Comparison of ENCODE assay signal across 28 mouse cellular contexts in genomic region chr6:128385026-128385425, GRCm38 (mm10). TPM values are rescaled to one million over a fixed set of nuclear protein-coding genes. Genes with fewer than 3 reads are reported as not detected.
A peak's percentile ranks its signal among the peaks of the same experiment; 100 is the strongest.
DNase-seq lines count a peak whose midpoint lies in the region; ATAC-seq and TF ChIP-seq lines count a peak whose summit lies in the region.
"Had no signal": no experiment of that assay in that cellular context is flagged by ENCODE, and none has a peak within 500 bp of the region (broad histone marks: within the 10 kb centered on the region; RNA-seq: fewer than 3 reads in every experiment).

No protein-coding gene starts in this region.

- no peaks in the 10 kb centered on the region for H3K27me3 ChIP-seq in midbrain, embryonic 11.5 days (ENCODE audit: control insufficient read depth, insufficient read depth, low read length)
- no peaks in the 10 kb centered on the region for H3K27me3 ChIP-seq in midbrain, embryonic 13.5 days
- no peaks in the 10 kb centered on the region for H3K27me3 ChIP-seq in intestine, postnatal 0 days (replicated peaks; ENCODE audit: control insufficient read depth, insufficient read depth, low read length)
- H3K27me3 ChIP-seq in thymus, adult 2 months (ENCODE audit: control insufficient read depth, insufficient read depth, low read length): no peaks in the 10 kb centered on the region
- H3K27me3 ChIP-seq: embryonic facial prominence, embryonic 13.5 days; embryonic facial prominence, embryonic 15.5 days; forebrain, embryonic 13.5 days; forebrain, embryonic 15.5 days had no signal

- ATAC-seq in midbrain, embryonic 11.5 days (ENCODE audit: low FRiP score): no peak
- ATAC-seq in midbrain, embryonic 13.5 days: no peak
- peak; percentile 45; the same call in 1 of the 2 replicates for ATAC-seq in intestine, postnatal 0 days
- ATAC-seq: forebrain, embryonic 13.5 days; forebrain, embryonic 15.5 days; forebrain, postnatal 0 days had no signal

- H3K27ac ChIP-seq in midbrain, embryonic 11.5 days (ENCODE audit: low read depth, low read length): no peak overlapping the region
- H3K27ac ChIP-seq in midbrain, embryonic 13.5 days: no peak overlapping the region
- H3K27ac ChIP-seq in intestine, postnatal 0 days (ENCODE audit: low read depth, low read length): no peak overlapping the region
- no peak overlapping the region for H3K27ac ChIP-seq in thymus, adult 2 months (ENCODE audit: control insufficient read depth, insufficient read depth, low read length)
- H3K27ac ChIP-seq: embryonic facial prominence, embryonic 13.5 days; embryonic facial prominence, embryonic 15.5 days; forebrain, embryonic 13.5 days; forebrain, embryonic 15.5 days had no signal

- no peaks in the 10 kb centered on the region for H3K9me3 ChIP-seq in midbrain, embryonic 11.5 days (ENCODE audit: control insufficient read depth, low read length)
- H3K9me3 ChIP-seq in midbrain, embryonic 13.5 days: no peaks in the 10 kb centered on the region
- no peaks in the 10 kb centered on the region for H3K9me3 ChIP-seq in intestine, postnatal 0 days (ENCODE audit: control insufficient read depth)
- H3K9me3 ChIP-seq: embryonic facial prominence, embryonic 13.5 days; embryonic facial prominence, embryonic 15.5 days; forebrain, embryonic 13.5 days; forebrain, embryonic 15.5 days had no signal

- peak; percentile 26 for DNase-seq in midbrain, embryonic 11.5 days (ENCODE audit: low spot score, missing footprints)
- DNase-seq in fat pad, adult 2 months (ENCODE audit: extremely low read depth, low read depth, low spot score): peak; percentile 69
- DNase-seq in layer of hippocampus, postnatal 14 days (ENCODE audit: low spot score in 2 of 2): no peak
- DNase-seq in thymus, adult 2 months: no peak
- DNase-seq: adrenal gland, adult 8-10 months; adrenal gland, postnatal 14 days; adrenal gland, postnatal 36 days; cerebellum, adult 11-12 months; cerebellum, adult 2 months; cerebellum, adult 9-10 months; cerebellum, postnatal 10 days; cerebellum, postnatal 36 days; embryo, embryonic 11 days; forebrain, postnatal 0 days had no signal

- no peaks in the 10 kb centered on the region for H3K4me1 ChIP-seq in midbrain, embryonic 11.5 days (ENCODE audit: control insufficient read depth, insufficient read depth, low read length)
- H3K4me1 ChIP-seq in midbrain, embryonic 13.5 days (replicated peaks): no peaks in the 10 kb centered on the region
- no peaks in the 10 kb centered on the region for H3K4me1 ChIP-seq in intestine, postnatal 0 days (replicated peaks; ENCODE audit: control insufficient read depth, insufficient read depth, low read length)
- no peaks in the 10 kb centered on the region for H3K4me1 ChIP-seq in thymus, adult 2 months (replicated peaks; ENCODE audit: control insufficient read depth, insufficient read depth, low read length)
- H3K4me1 ChIP-seq: embryonic facial prominence, embryonic 13.5 days; forebrain, embryonic 13.5 days; forebrain, embryonic 15.5 days had no signal

- TF ChIP-seq POLR2A in thymus, adult 2 months (IDR thresholded peaks at IDR 0.05; ENCODE audit: control insufficient read depth, extremely low read depth, insufficient read depth, low read length, poor library complexity): no peak

- H3K4me2 ChIP-seq in midbrain, embryonic 11.5 days: no peak overlapping the region
- H3K4me2 ChIP-seq in midbrain, embryonic 13.5 days (replicated peaks): no peak overlapping the region
- no peak overlapping the region for H3K4me2 ChIP-seq in intestine, postnatal 0 days (replicated peaks; ENCODE audit: low read depth)
- H3K4me2 ChIP-seq: embryonic facial prominence, embryonic 13.5 days; embryonic facial prominence, embryonic 15.5 days; forebrain, embryonic 13.5 days; forebrain, embryonic 15.5 days had no signal

- WGBS in midbrain, embryonic 11.5 days: 90% methylated on average over 1 of the region's 1 CpGs
- WGBS in midbrain, embryonic 13.5 days: 96% methylated on average over 1 of the region's 1 CpGs
- WGBS in intestine, postnatal 0 days: 40% methylated on average over 1 of the region's 1 CpGs
- 91% methylated on average over 1 of the region's 1 CpGs for WGBS in thymus, adult 2 months

- TF ChIP-seq CTCF in intestine, postnatal 0 days (IDR thresholded peaks at IDR 0.05; ENCODE audit: low read depth): no peak
- no peak for TF ChIP-seq CTCF in thymus, adult 2 months (IDR thresholded peaks at IDR 0.05; ENCODE audit: borderline replicate concordance, control insufficient read depth, extremely low read depth, insufficient read depth, low read length, poor library complexity)

- no peak overlapping the region for H3K9ac ChIP-seq in midbrain, embryonic 11.5 days (ENCODE audit: low read length)
- H3K9ac ChIP-seq in midbrain, embryonic 13.5 days (replicated peaks): no peak overlapping the region
- H3K9ac ChIP-seq in intestine, postnatal 0 days (ENCODE audit: low read depth, low read length): no peak overlapping the region
- H3K9ac ChIP-seq: embryonic facial prominence, embryonic 13.5 days; embryonic facial prominence, embryonic 15.5 days; forebrain, embryonic 13.5 days; forebrain, embryonic 15.5 days; forebrain, postnatal 0 days had no signal

- H3K36me3 ChIP-seq in midbrain, embryonic 11.5 days (ENCODE audit: control insufficient read depth, insufficient read depth, low read length): no peaks in the 10 kb centered on the region
- H3K36me3 ChIP-seq in midbrain, embryonic 13.5 days: no peaks in the 10 kb centered on the region
- no peaks in the 10 kb centered on the region for H3K36me3 ChIP-seq in intestine, postnatal 0 days (ENCODE audit: control insufficient read depth, insufficient read depth)
- H3K36me3 ChIP-seq in thymus, adult 2 months (ENCODE audit: control insufficient read depth, insufficient read depth, low read length): no peaks in the 10 kb centered on the region
- H3K36me3 ChIP-seq: embryonic facial prominence, embryonic 13.5 days; embryonic facial prominence, embryonic 15.5 days; forebrain, embryonic 15.5 days had no signal

- no peak overlapping the region for H3K4me3 ChIP-seq in midbrain, embryonic 11.5 days (ENCODE audit: low read depth, low read length)
- no peak overlapping the region for H3K4me3 ChIP-seq in midbrain, embryonic 13.5 days (replicated peaks)
- H3K4me3 ChIP-seq in intestine, postnatal 0 days (ENCODE audit: low read depth, low read length): no peak overlapping the region
- no peak overlapping the region for H3K4me3 ChIP-seq in thymus, adult 2 months (ENCODE audit: control insufficient read depth, insufficient read depth, low read length)
- H3K4me3 ChIP-seq: embryonic facial prominence, embryonic 13.5 days; embryonic facial prominence, embryonic 15.5 days; erythroblast, embryonic 14.5 days; forebrain, embryonic 13.5 days; forebrain, embryonic 15.5 days had no signal

RNA-seq across cellular contexts. Expression of gene Gm44596, which starts 9.7 kb away (rescaled TPM):
- polyA plus RNA-seq in midbrain, embryonic 11.5 days (2014; fragmentation: Nextera tagmentation; extraction: Ambion mirVana): not detected in 2 replicates
- polyA plus RNA-seq in midbrain, embryonic 13.5 days (2015; fragmentation: Nextera tagmentation; extraction: Ambion mirVana): not detected in 2 replicates
- polyA plus RNA-seq in intestine, postnatal 0 days (2015; fragmentation: Nextera tagmentation; extraction: Ambion mirVana): not detected in 2 replicates
- not detected for total RNA-seq in layer of hippocampus, postnatal 14 days (2021)
- not detected in 2 replicates for polyA plus RNA-seq in thymus, adult 2 months (2012; rRNA removed)
- total RNA-seq: adrenal gland, adult 18-20 months; adrenal gland, adult 8-10 months; adrenal gland, postnatal 14 days; adrenal gland, postnatal 36 days; common myeloid progenitor, adult 5-6 weeks; ES-E14; forebrain, postnatal 0 days; MEL had no signal
- polyA plus RNA-seq: C2C12; cerebellum, adult 2 months; embryonic facial prominence, embryonic 11.5 days; embryonic facial prominence, embryonic 13.5 days; embryonic facial prominence, embryonic 15.5 days; erythroblast, embryonic 14.5 days; forebrain, embryonic 11.5 days; forebrain, embryonic 13.5 days; forebrain, embryonic 15.5 days; forebrain, postnatal 0 days had no signal

RNA-seq across cellular contexts. Expression of gene Tex52, which starts 9.8 kb away (rescaled TPM):
- polyA plus RNA-seq in midbrain, embryonic 11.5 days (2014; fragmentation: Nextera tagmentation; extraction: Ambion mirVana): 0.25 and 0.44 TPM in 2 replicates
- 0.44 and 0.63 TPM in 2 replicates for polyA plus RNA-seq in midbrain, embryonic 13.5 days (2015; fragmentation: Nextera tagmentation; extraction: Ambion mirVana)
- not detected in 2 replicates for polyA plus RNA-seq in intestine, postnatal 0 days (2015; fragmentation: Nextera tagmentation; extraction: Ambion mirVana)
- total RNA-seq in layer of hippocampus, postnatal 14 days (2021): under 1 TPM; 0.67 to 0.74 TPM
- 0.92 and 1.2 TPM in 2 replicates for polyA plus RNA-seq in thymus, adult 2 months (2012; rRNA removed)
- total RNA-seq: adrenal gland, adult 18-20 months; adrenal gland, adult 8-10 months; adrenal gland, postnatal 14 days; adrenal gland, postnatal 36 days; common myeloid progenitor, adult 5-6 weeks; ES-E14; forebrain, postnatal 0 days; MEL had no signal

RNA-seq across cellular contexts. Expression of gene Nrip2, which starts 14.1 kb away (rescaled TPM):
- polyA plus RNA-seq in midbrain, embryonic 11.5 days (2014; fragmentation: Nextera tagmentation; extraction: Ambion mirVana): 2.2 and 2.7 TPM in 2 replicates
- polyA plus RNA-seq in midbrain, embryonic 13.5 days (2015; fragmentation: Nextera tagmentation; extraction: Ambion mirVana): 7.7 and 7.8 TPM in 2 replicates
- 2.3 and 3.4 TPM in 2 replicates for polyA plus RNA-seq in intestine, postnatal 0 days (2015; fragmentation: Nextera tagmentation; extraction: Ambion mirVana)
- total RNA-seq in layer of hippocampus, postnatal 14 days (2021): 10 to 100 TPM in 1 of 2 experiments, 1 to 10 TPM in 1; 8.4 to 10.7 TPM
- 0.59 TPM in 2 replicates for polyA plus RNA-seq in thymus, adult 2 months (2012; rRNA removed)
- polyA plus RNA-seq: erythroblast, embryonic 14.5 days had no signal

RNA-seq across cellular contexts. Expression of gene Foxm1, which starts 22.3 kb away (rescaled TPM):
- 49.8 and 55.3 TPM in 2 replicates for polyA plus RNA-seq in midbrain, embryonic 11.5 days (2014; fragmentation: Nextera tagmentation; extraction: Ambion mirVana)
- polyA plus RNA-seq in midbrain, embryonic 13.5 days (2015; fragmentation: Nextera tagmentation; extraction: Ambion mirVana): 17.8 and 19.7 TPM in 2 replicates
- polyA plus RNA-seq in intestine, postnatal 0 days (2015; fragmentation: Nextera tagmentation; extraction: Ambion mirVana): 4.7 and 5.7 TPM in 2 replicates
- 1 to 10 TPM; 3.8 to 4.1 TPM for total RNA-seq in layer of hippocampus, postnatal 14 days (2021)
- 115 and 149 TPM in 2 replicates for polyA plus RNA-seq in thymus, adult 2 months (2012; rRNA removed)

RNA-seq across cellular contexts. Expression of gene Rhno1, which starts 22.3 kb away (rescaled TPM):
- 176 and 178 TPM in 2 replicates for polyA plus RNA-seq in midbrain, embryonic 11.5 days (2014; fragmentation: Nextera tagmentation; extraction: Ambion mirVana)
- polyA plus RNA-seq in midbrain, embryonic 13.5 days (2015; fragmentation: Nextera tagmentation; extraction: Ambion mirVana): 132 and 136 TPM in 2 replicates
- 39.1 and 39.5 TPM in 2 replicates for polyA plus RNA-seq in intestine, postnatal 0 days (2015; fragmentation: Nextera tagmentation; extraction: Ambion mirVana)
- total RNA-seq in layer of hippocampus, postnatal 14 days (2021): 10 to 100 TPM; 18.9 to 19.6 TPM
- 51.7 and 62.0 TPM in 2 replicates for polyA plus RNA-seq in thymus, adult 2 months (2012; rRNA removed)

Comparison
In these comparisons a context has a peak if more than half of its experiments do, and no peak if none do; other contexts are left out.
1. DNase-seq: peak in midbrain, embryonic 11.5 days (single experiment) and fat pad, adult 2 months (single experiment); none in layer of hippocampus, postnatal 14 days (0 of 2) and thymus, adult 2 months (single experiment).